Mouse (Mus musculus): ENCODE data around the gene Avl9. TPM values are rescaled to one million over a fixed set of nuclear protein-coding genes. Genes with fewer than 3 reads are reported as not detected.
A peak's percentile ranks its signal among the peaks of the same experiment; 100 is the strongest.

Avl9 gene
- polyA plus RNA-seq, 1 experiment from 2014 or later, result 13.1 TPM

DNA sequence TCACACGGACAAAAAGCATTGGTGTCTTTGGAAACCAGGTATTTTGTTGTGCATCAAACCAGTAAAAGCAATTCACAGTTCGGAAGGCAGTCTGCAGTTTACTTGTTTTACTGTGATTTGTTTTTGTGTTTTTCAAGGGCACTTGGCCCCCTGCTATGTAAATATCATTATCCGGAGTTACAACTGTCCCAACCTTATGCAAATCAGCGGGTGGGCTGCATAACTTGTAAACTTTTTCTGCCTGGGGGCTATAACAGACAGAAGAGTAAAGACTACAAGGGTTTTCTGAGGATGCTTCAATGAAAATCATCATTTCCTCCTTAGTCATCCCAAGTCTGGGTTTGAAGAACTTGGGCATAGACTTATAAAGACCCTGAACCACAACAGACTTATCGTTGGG is 64.9 kb downstream of the Avl9 start:
- H3K36me3 ChIP-seq (ENCODE audit: control insufficient read depth, insufficient read depth, low read length), result peaks cover 74% of the 10 kb centered on the region
- no peak for DNase-seq (ENCODE audit: low spot score)
- no peaks in the 10 kb centered on the region for H3K9me3 ChIP-seq (ENCODE audit: control insufficient read depth, low read length)
- no peak overlapping the region for H3K27ac ChIP-seq (replicated peaks; ENCODE audit: low read depth, low read length)
- no peak for ATAC-seq (ENCODE audit: low read depth)
- no peak overlapping the region for H3K4me3 ChIP-seq (ENCODE audit: low read depth, low read length)
- H3K27me3 ChIP-seq (replicated peaks; ENCODE audit: control insufficient read depth, insufficient read depth, low read length), result no peaks in the 10 kb centered on the region
- 91% methylated on average over 5 of the region's 5 CpGs for WGBS
- H3K9ac ChIP-seq (ENCODE audit: low read depth, low read length), result no peak overlapping the region
- H3K4me2 ChIP-seq (ENCODE audit: low read depth, low read length), result no peak overlapping the region
- no peaks in the 10 kb centered on the region for H3K4me1 ChIP-seq (ENCODE audit: control insufficient read depth, insufficient read depth, low read length)

GRCm38 (mm10) chr6:56783561-56784272 is 69.0 kb downstream of the Avl9 start:
- WGBS, result 82% methylated on average over 4 of the region's 4 CpGs
- Histone ChIP-seq H3K9ac (ENCODE audit: low read depth, low read length) (no peak overlapping the region), H3K4me3 (ENCODE audit: low read depth, low read length) (no peak overlapping the region), H3K27ac (replicated peaks; ENCODE audit: low read depth, low read length) (no peak overlapping the region), H3K4me2 (ENCODE audit: low read depth, low read length) (no peak overlapping the region), H3K27me3 (replicated peaks; ENCODE audit: control insufficient read depth, insufficient read depth, low read length) (no peaks in the 10 kb centered on the region), H3K36me3 (ENCODE audit: control insufficient read depth, insufficient read depth, low read length) (peaks cover 73% of the 10 kb centered on the region), H3K4me1 (ENCODE audit: control insufficient read depth, insufficient read depth, low read length) (no peaks in the 10 kb centered on the region), H3K9me3 (ENCODE audit: control insufficient read depth, low read length) (no peaks in the 10 kb centered on the region)
- no peak for ATAC-seq (ENCODE audit: low read depth)
- DNase-seq (ENCODE audit: low spot score), result no peak

DNA sequence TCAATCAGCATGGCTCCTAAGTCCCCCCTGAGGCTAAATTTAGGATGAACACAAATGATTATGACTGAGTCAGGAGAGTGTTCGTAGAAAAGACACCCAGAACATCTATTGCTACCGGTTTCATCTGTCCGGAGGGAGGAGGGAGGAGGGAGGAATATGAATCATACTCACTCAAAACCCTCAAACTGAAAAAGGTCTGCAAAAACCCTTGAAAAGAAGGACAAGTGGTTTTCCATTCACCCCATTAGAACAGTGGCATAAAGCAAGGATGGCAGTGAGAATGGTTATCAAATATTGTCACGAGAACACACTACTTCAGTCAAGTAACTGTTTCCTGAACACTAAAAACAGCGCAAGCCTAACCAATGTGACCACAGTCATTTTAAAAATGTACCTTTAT is 70.4 kb downstream of the Avl9 start:
- no peaks in the 10 kb centered on the region for H3K27me3 ChIP-seq (replicated peaks; ENCODE audit: control insufficient read depth, insufficient read depth, low read length)
- H3K4me2 ChIP-seq (ENCODE audit: low read depth, low read length), result no peak overlapping the region
- no peak overlapping the region for H3K27ac ChIP-seq (replicated peaks; ENCODE audit: low read depth, low read length)
- H3K36me3 ChIP-seq (ENCODE audit: control insufficient read depth, insufficient read depth, low read length), result peaks cover 67% of the 10 kb centered on the region
- H3K9me3 ChIP-seq (ENCODE audit: control insufficient read depth, low read length), result no peaks in the 10 kb centered on the region
- 86% methylated on average over 5 of the region's 5 CpGs for WGBS
- H3K4me3 ChIP-seq (ENCODE audit: low read depth, low read length), result no peak overlapping the region
- no peaks in the 10 kb centered on the region for H3K4me1 ChIP-seq (ENCODE audit: control insufficient read depth, insufficient read depth, low read length)
- ATAC-seq (ENCODE audit: low read depth) (no peak), DNase-seq (ENCODE audit: low spot score) (no peak)
- no peak overlapping the region for H3K9ac ChIP-seq (ENCODE audit: low read depth, low read length)

DNA sequence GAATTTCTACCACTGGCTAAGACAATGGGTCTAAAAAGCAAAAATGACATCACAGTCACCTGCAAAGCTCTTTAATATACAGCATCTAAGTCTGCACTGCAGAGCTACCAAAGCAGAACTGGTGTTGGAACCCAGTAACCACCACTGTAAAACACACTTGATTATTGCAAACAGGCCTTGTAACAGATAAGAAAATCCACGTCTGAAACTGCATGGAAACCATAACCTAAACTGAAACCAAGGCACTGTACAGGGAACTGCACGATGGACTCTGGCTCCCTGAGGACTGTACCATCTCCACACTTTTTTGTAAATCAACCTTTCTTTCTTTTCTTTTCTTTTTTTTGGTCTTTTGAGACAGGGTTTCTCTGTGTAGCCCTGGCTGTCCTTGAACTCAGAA is 73.0 kb downstream of the Avl9 start:
- DNase-seq (ENCODE audit: low spot score), result no peak
- H3K9ac ChIP-seq (ENCODE audit: low read depth, low read length), result no peak overlapping the region
- H3K9me3 ChIP-seq (ENCODE audit: control insufficient read depth, low read length), result 0 out of 2 replicates have a peak, but pooled peaks cover 4% of the 10 kb centered on the region
- H3K27me3 ChIP-seq (replicated peaks; ENCODE audit: control insufficient read depth, insufficient read depth, low read length), result no peaks in the 10 kb centered on the region
- no peak overlapping the region for H3K4me2 ChIP-seq (ENCODE audit: low read depth, low read length)
- no peaks in the 10 kb centered on the region for H3K4me1 ChIP-seq (ENCODE audit: control insufficient read depth, insufficient read depth, low read length)
- 89% methylated on average over 2 of the region's 2 CpGs for WGBS
- no peak overlapping the region for H3K4me3 ChIP-seq (ENCODE audit: low read depth, low read length)
- H3K27ac ChIP-seq (replicated peaks; ENCODE audit: low read depth, low read length), result no peak overlapping the region
- H3K36me3 ChIP-seq (ENCODE audit: control insufficient read depth, insufficient read depth, low read length), result peaks cover 50% of the 10 kb centered on the region
- no peak for ATAC-seq (ENCODE audit: low read depth)

DNA sequence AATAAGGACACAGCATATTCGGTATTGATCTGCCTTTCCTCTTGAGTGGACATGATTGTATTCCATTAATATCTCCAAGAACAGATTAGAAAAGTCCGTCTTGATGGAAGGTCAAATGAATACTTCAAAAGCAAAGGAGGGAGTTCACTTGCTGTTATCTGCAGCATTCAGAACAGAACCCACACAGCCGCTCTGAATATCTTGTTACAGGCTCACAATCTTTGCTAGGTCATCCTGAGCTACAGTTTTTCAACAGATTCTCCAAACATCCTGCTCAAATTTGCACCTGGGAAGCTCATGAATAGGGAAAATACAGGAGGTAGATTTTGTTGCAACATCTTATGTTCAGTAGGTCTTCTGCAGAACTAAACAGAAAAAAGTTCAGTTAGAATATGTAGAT is 74.6 kb downstream of the Avl9 start:
- Histone ChIP-seq H3K4me3 (ENCODE audit: low read depth, low read length) (no peak overlapping the region), H3K4me2 (ENCODE audit: low read depth, low read length) (no peak overlapping the region), H3K27ac (replicated peaks; ENCODE audit: low read depth, low read length) (no peak overlapping the region), H3K4me1 (ENCODE audit: control insufficient read depth, insufficient read depth, low read length) (no peaks in the 10 kb centered on the region), H3K9me3 (ENCODE audit: control insufficient read depth, low read length) (0 out of 2 replicates have a peak, but pooled peaks cover 4% of the 10 kb centered on the region), H3K9ac (ENCODE audit: low read depth, low read length) (no peak overlapping the region), H3K27me3 (replicated peaks; ENCODE audit: control insufficient read depth, insufficient read depth, low read length) (no peaks in the 10 kb centered on the region), H3K36me3 (ENCODE audit: control insufficient read depth, insufficient read depth, low read length) (peaks cover 36% of the 10 kb centered on the region)
- WGBS, result 87% methylated on average over 3 of the region's 3 CpGs
- DNase-seq (ENCODE audit: low spot score), result no peak
- ATAC-seq (ENCODE audit: low read depth), result no peak

GRCm38 (mm10) chr6:56794834-56795233 is 80.1 kb downstream of the Avl9 start:
- peaks cover 18% of the 10 kb centered on the region for H3K4me1 ChIP-seq (ENCODE audit: control insufficient read depth, insufficient read depth, low read length)
- 87% methylated on average over 5 of the region's 5 CpGs for WGBS
- no peaks in the 10 kb centered on the region for H3K27me3 ChIP-seq (replicated peaks; ENCODE audit: control insufficient read depth, insufficient read depth, low read length)
- no peak overlapping the region for H3K9ac ChIP-seq (ENCODE audit: low read depth, low read length)
- H3K9me3 ChIP-seq (ENCODE audit: control insufficient read depth, low read length), result 0 out of 2 replicates have a peak, but pooled peaks cover 4% of the 10 kb centered on the region
- no peak overlapping the region for H3K4me3 ChIP-seq (ENCODE audit: low read depth, low read length)
- no peak for ATAC-seq (ENCODE audit: low read depth)
- peak overlapping the region; percentile 64; the same call in 1 of the 2 replicates for H3K4me2 ChIP-seq (ENCODE audit: low read depth, low read length)
- 0 out of 2 replicates have a peak, but pooled peaks cover 3% of the 10 kb centered on the region for H3K36me3 ChIP-seq (ENCODE audit: control insufficient read depth, insufficient read depth, low read length)
- no peak overlapping the region for H3K27ac ChIP-seq (replicated peaks; ENCODE audit: low read depth, low read length)
- no peak for DNase-seq (ENCODE audit: low spot score)

- ATAC-seq (ENCODE audit: low read depth) (no peak), DNase-seq (ENCODE audit: low spot score) (no peak)
- H3K4me1 ChIP-seq (ENCODE audit: control insufficient read depth, insufficient read depth, low read length), result peaks cover 18% of the 10 kb centered on the region
- H3K27ac ChIP-seq (replicated peaks; ENCODE audit: low read depth, low read length), result peak overlapping the region; percentile 98; the same call in 1 of the 2 replicates
- no peaks in the 10 kb centered on the region for H3K36me3 ChIP-seq (ENCODE audit: control insufficient read depth, insufficient read depth, low read length)
- peak overlapping the region; percentile 93 for H3K9ac ChIP-seq (ENCODE audit: low read depth, low read length)
- H3K4me2 ChIP-seq (ENCODE audit: low read depth, low read length), result peak overlapping the region; percentile 64
- no peaks in the 10 kb centered on the region for H3K9me3 ChIP-seq (ENCODE audit: control insufficient read depth, low read length)
- H3K4me3 ChIP-seq (ENCODE audit: low read depth, low read length), result peak overlapping the region; percentile 75
- WGBS, result 6% methylated on average over 8 of the region's 8 CpGs
- H3K27me3 ChIP-seq (replicated peaks; ENCODE audit: control insufficient read depth, insufficient read depth, low read length), result no peaks in the 10 kb centered on the region
Observed at GRCm38 (mm10) chr6:56796232-56796631, 81.5 kb downstream of the Avl9 start.

GRCm38 (mm10) chr6:56796668-56797141 is 82.0 kb downstream of the Avl9 start:
- Histone ChIP-seq H3K27ac (replicated peaks; ENCODE audit: low read depth, low read length) (peak overlapping the region; percentile 98), H3K4me3 (ENCODE audit: low read depth, low read length) (peak overlapping the region; percentile 75), H3K9ac (ENCODE audit: low read depth, low read length) (peak overlapping the region; percentile 93), H3K27me3 (replicated peaks; ENCODE audit: control insufficient read depth, insufficient read depth, low read length) (no peaks in the 10 kb centered on the region), H3K4me1 (ENCODE audit: control insufficient read depth, insufficient read depth, low read length) (peaks cover 18% of the 10 kb centered on the region), H3K36me3 (ENCODE audit: control insufficient read depth, insufficient read depth, low read length) (no peaks in the 10 kb centered on the region), H3K4me2 (ENCODE audit: low read depth, low read length) (peak overlapping the region; percentile 64), H3K9me3 (ENCODE audit: control insufficient read depth, low read length) (no peaks in the 10 kb centered on the region)
- under 1% methylated on average over 16 of the region's 16 CpGs for WGBS
- ATAC-seq (ENCODE audit: low read depth) (no peak), DNase-seq (ENCODE audit: low spot score) (peak; percentile 81)

Data from embryonic facial prominence, embryonic 14.5 days (tissue).